Mouse (Mus musculus) erythroblast, embryonic 14.5 days (primary cell): Measurements from ENCODE around the gene Kazald1. TPM values are rescaled to one million over a fixed set of nuclear protein-coding genes. Genes with fewer than 3 reads are reported as not detected.
"Not testable (repeated sequence)": the region's sequence is repeated elsewhere in the genome, so short reads cannot be mapped to it uniquely, and the experiment has no call there.

ENCODE experiments used
- H3K27me3 ChIP-seq: 2 replicates; pipeline ENCODE4 v1.6.1; 2012; ENCODE audit warnings: inconsistent platforms; ENCODE audit not compliant: control insufficient read depth
- H3K36me3 ChIP-seq: 2 replicates; pipeline ENCODE4 v1.6.1; 2012; ENCODE audit warnings: mild to moderate bottlenecking, inconsistent platforms; ENCODE audit not compliant: control insufficient read depth
- H3K4me1 ChIP-seq: 2 replicates; pipeline ENCODE4 v1.6.1; 2012; ENCODE audit warnings: inconsistent platforms; ENCODE audit not compliant: control insufficient read depth
- H3K4me3 ChIP-seq: replicated peaks from 2 replicates; pipeline ENCODE3; 2012; ENCODE audit warnings: moderate library complexity, mild to moderate bottlenecking, inconsistent platforms
- H3K9me3 ChIP-seq: 2 replicates; pipeline ENCODE4 v1.6.1; 2012; ENCODE audit warnings: low read length, inconsistent platforms, mixed read lengths; ENCODE audit not compliant: control insufficient read depth
- GATA1 ChIP-seq: IDR thresholded peaks from 2 replicates; pipeline ENCODE4 v1.6.1; 2012; ENCODE audit warnings: low read length, inconsistent platforms, mixed read lengths
- TAL1 ChIP-seq: IDR thresholded peaks from 3 replicates; pipeline ENCODE4 v1.6.1; 2012; ENCODE audit warnings: low read length, inconsistent platforms, mixed read lengths
- polyA plus RNA-seq: library from polyadenylated mRNA; stranded (reverse); fragments of >175 nt; gene quantifications from 2 replicates; pipeline ENCODE4 v1.2.3, GENCODE M21; 2012

Gene Kazald1
- polyA plus RNA-seq, 1 experiment = not detected

- Histone ChIP-seq H3K27me3 (peaks cover 6% of the 10 kb centered on the region; the same call in 1 of the 2 replicates), H3K4me3 (no peak overlapping the region), H3K36me3 (peaks cover 3% of the 10 kb centered on the region), H3K9me3 (no peaks in the 10 kb centered on the region), H3K4me1 (peaks cover 8% of the 10 kb centered on the region)
- no peak for TF ChIP-seq TAL1
- no peak for TF ChIP-seq GATA1
Observed at GRCm38 (mm10) chr19:45031780-45032179, 43.3 kb upstream of the Kazald1 start.

- TF ChIP-seq TAL1 = no peak
- no peak for TF ChIP-seq GATA1
- H3K4me3 ChIP-seq = no peak overlapping the region
- H3K4me1 ChIP-seq = peaks cover 10% of the 10 kb centered on the region
- no peaks in the 10 kb centered on the region for H3K9me3 ChIP-seq
- H3K27me3 ChIP-seq = peaks cover 6% of the 10 kb centered on the region; the same call in 1 of the 2 replicates
- no peaks in the 10 kb centered on the region; the same call in 1 of the 2 replicates for H3K36me3 ChIP-seq
Observed at GRCm38 (mm10) chr19:45032570-45033332, 42.3 kb upstream of the Kazald1 start.

GRCm38 (mm10) chr19:45036867-45037266 is 38.2 kb upstream of the Kazald1 start:
- H3K36me3 ChIP-seq = no peaks in the 10 kb centered on the region
- H3K27me3 ChIP-seq = peaks cover 38% of the 10 kb centered on the region
- TF ChIP-seq GATA1 (no peak), TAL1 (no peak)
- no peaks in the 10 kb centered on the region for H3K9me3 ChIP-seq
- H3K4me3 ChIP-seq = no peak overlapping the region
- H3K4me1 ChIP-seq = peaks cover 2% of the 10 kb centered on the region; the same call in 1 of the 2 replicates

- not testable (repeated sequence) for H3K4me1 ChIP-seq, H3K36me3 ChIP-seq, H3K9me3 ChIP-seq, H3K4me3 ChIP-seq
- peaks cover 48% of the 10 kb centered on the region for H3K27me3 ChIP-seq
Observed at GRCm38 (mm10) chr19:45038198-45038597, 36.8 kb upstream of the Kazald1 start.

GRCm38 (mm10) chr19:45040214-45040613 is 34.8 kb upstream of the Kazald1 start:
- Histone ChIP-seq H3K4me3 (no peak overlapping the region), H3K27me3 (peaks cover 68% of the 10 kb centered on the region), H3K36me3 (no peaks in the 10 kb centered on the region), H3K4me1 (peaks cover 2% of the 10 kb centered on the region; the same call in 1 of the 2 replicates), H3K9me3 (no peaks in the 10 kb centered on the region)
- no peak for TF ChIP-seq TAL1
- no peak for TF ChIP-seq GATA1

GRCm38 (mm10) chr19:45044389-45044927 is 30.6 kb upstream of the Kazald1 start:
- Histone ChIP-seq H3K9me3 (no peaks in the 10 kb centered on the region), H3K36me3 (no peaks in the 10 kb centered on the region), H3K27me3 (peaks cover 85% of the 10 kb centered on the region), H3K4me3 (no peak overlapping the region), H3K4me1 (peaks cover 28% of the 10 kb centered on the region)
- TF ChIP-seq GATA1 (no peak), TAL1 (no peak)

- H3K36me3 ChIP-seq = no peaks in the 10 kb centered on the region
- H3K9me3 ChIP-seq = no peaks in the 10 kb centered on the region
- peaks cover 81% of the 10 kb centered on the region for H3K27me3 ChIP-seq
- TF ChIP-seq TAL1 (no peak), GATA1 (no peak)
- peaks cover 28% of the 10 kb centered on the region for H3K4me1 ChIP-seq
- no peak overlapping the region for H3K4me3 ChIP-seq
Observed at GRCm38 (mm10) chr19:45045236-45045635, 29.8 kb upstream of the Kazald1 start.

GRCm38 (mm10) chr19:45045651-45046050 is 29.4 kb upstream of the Kazald1 start, which contains the start of gene Pdzd7:
Gene Pdzd7, minus strand, starts transcription at chr19:45045717.
- H3K27me3 ChIP-seq = peaks cover 77% of the 10 kb centered on the region
- H3K9me3 ChIP-seq = no peaks in the 10 kb centered on the region

GRCm38 (mm10) chr19:45046523-45047321 is 28.3 kb upstream of the Kazald1 start:
- H3K9me3 ChIP-seq = no peaks in the 10 kb centered on the region
- peaks cover 66% of the 10 kb centered on the region for H3K27me3 ChIP-seq
- no peak for TF ChIP-seq TAL1
- no peaks in the 10 kb centered on the region for H3K36me3 ChIP-seq
- peak overlapping the region; percentile 64 for H3K4me3 ChIP-seq
- peaks cover 28% of the 10 kb centered on the region for H3K4me1 ChIP-seq

More at GRCm38 (mm10) chr19:45045651-45046050, 29.4 kb upstream of the Kazald1 start, which contains the start of gene Pdzd7:
- TF ChIP-seq GATA1 (no peak), TAL1 (no peak)
- Histone ChIP-seq H3K36me3 (no peaks in the 10 kb centered on the region), H3K4me3 (peak within 1 kb of the TSS; percentile 64), H3K4me1 (peaks cover 28% of the 10 kb centered on the region)
